Comparison of ENCODE assay signal across 8 mouse cellular contexts in the genomic region with DNA sequence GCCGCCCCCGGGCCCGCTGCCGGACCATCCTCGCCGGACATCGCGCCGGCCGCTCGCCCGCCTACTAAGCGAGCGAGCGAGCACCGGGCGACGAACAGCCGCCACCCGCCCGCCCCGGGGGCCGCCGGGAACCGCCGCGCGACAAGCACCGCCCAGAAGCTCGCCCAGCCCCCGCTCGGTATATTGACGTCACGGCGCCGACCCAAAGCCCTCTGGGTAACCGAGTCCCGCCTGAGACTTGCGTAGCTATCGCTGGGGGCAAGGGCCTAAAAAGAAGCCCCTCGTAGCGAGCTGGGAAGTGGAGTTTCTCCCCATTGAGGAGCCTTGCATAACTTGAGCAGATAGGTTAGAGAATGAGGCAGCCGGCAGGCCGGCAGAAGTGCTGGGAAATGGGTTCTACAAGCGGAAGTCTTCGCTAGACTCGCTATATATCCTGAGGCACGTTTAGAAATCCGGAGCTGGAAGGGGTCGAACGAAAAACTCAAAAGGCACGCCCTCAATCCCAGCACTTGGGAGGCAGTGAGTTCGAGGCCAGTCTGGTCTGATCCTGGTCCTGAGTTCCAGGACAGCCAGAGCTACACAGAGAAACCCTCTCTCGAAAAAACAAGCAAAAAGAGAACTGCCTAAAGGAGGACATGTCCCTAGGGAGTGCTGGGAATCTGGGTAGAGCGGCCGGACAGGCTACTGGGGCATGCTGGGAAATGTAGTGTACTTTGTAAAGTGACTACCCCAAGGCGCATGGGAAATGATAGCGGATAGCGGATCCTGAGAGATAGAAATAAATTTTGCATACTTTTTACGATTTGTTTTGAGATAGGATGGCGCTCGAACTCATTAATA. TPM values are rescaled to one million over a fixed set of nuclear protein-coding genes. Genes with fewer than 3 reads are reported as not detected.
DNase-seq lines count a peak whose midpoint lies in the region; ATAC-seq and TF ChIP-seq lines count a peak whose summit lies in the region.

TSS of gene Ppp1r12c (minus strand) at position 123 of the 840 bp plus-strand sequence.

- H3K9ac ChIP-seq in forebrain, embryonic 14.5 days (ENCODE audit: low read length) = peak within 1 kb of the TSS; percentile 97
- peak within 1 kb of the TSS; percentile 75 for H3K9ac ChIP-seq in neural tube, embryonic 15.5 days (replicated peaks)

- peak; percentile 81 for ATAC-seq in cerebellum, adult (ENCODE audit: insufficient number of reproducible peaks, low FRiP score, low TSS enrichment)
- peak; percentile 96 for ATAC-seq in forebrain, embryonic 14.5 days
- ATAC-seq in neural tube, embryonic 15.5 days (ENCODE audit: low FRiP score) = peak; percentile 94

- peak within 1 kb of the TSS; percentile 85 for H3K27ac ChIP-seq in forebrain, embryonic 14.5 days (ENCODE audit: low read depth, low read length)
- H3K27ac ChIP-seq in neural tube, embryonic 15.5 days (replicated peaks) = peak within 1 kb of the TSS; percentile 91

- intact Hi-C loops in heart, postnatal 14 days (cut with DNase I) = no loop called here

- peak within 1 kb of the TSS; percentile 92 for H3K4me3 ChIP-seq in E14TG2a.4 (replicated peaks; ENCODE audit: low read length)
- H3K4me3 ChIP-seq in forebrain, embryonic 14.5 days (ENCODE audit: low read depth, low read length) = peak within 1 kb of the TSS; percentile 89
- H3K4me3 ChIP-seq in neural tube, embryonic 15.5 days (replicated peaks) = peak within 1 kb of the TSS; percentile 64

- H3K36me3 ChIP-seq in E14TG2a.4 (ENCODE audit: insufficient read depth, low read length) = peaks cover 31% of the 10 kb centered on the region
- peaks cover 9% of the 10 kb centered on the region for H3K36me3 ChIP-seq in forebrain, embryonic 14.5 days (ENCODE audit: control insufficient read depth, insufficient read depth, low read length)
- peaks cover 9% of the 10 kb centered on the region; the same call in 1 of the 2 replicates for H3K36me3 ChIP-seq in neural tube, embryonic 15.5 days

- H3K9me3 ChIP-seq in E14TG2a.4 (ENCODE audit: low read length) = no peaks in the 10 kb centered on the region
- H3K9me3 ChIP-seq in forebrain, embryonic 14.5 days (replicated peaks; ENCODE audit: control insufficient read depth, low read length) = no peaks in the 10 kb centered on the region
- H3K9me3 ChIP-seq in neural tube, embryonic 15.5 days (replicated peaks) = no peaks in the 10 kb centered on the region

- H3K4me2 ChIP-seq in forebrain, embryonic 14.5 days (ENCODE audit: low read length) = peak within 1 kb of the TSS; percentile 92
- peak within 1 kb of the TSS; percentile 72 for H3K4me2 ChIP-seq in neural tube, embryonic 15.5 days

- peak; percentile 97 for DNase-seq in forebrain, embryonic 14.5 days (ENCODE audit: low spot score)
- peak; percentile 96 to 97 for DNase-seq in heart, postnatal 14 days
- peak; percentile 95 for DNase-seq in layer of hippocampus, adult 11-12 months (ENCODE audit: low spot score)
- peak; percentile 95 for DNase-seq in lung, adult 18-20 months
- peak; percentile 95 for DNase-seq in testis, postnatal 14 days (ENCODE audit: low spot score)

- WGBS in forebrain, embryonic 14.5 days = under 1% methylated on average over 62 of the region's 62 CpGs
- WGBS in neural tube, embryonic 15.5 days = under 1% methylated on average over 56 of the region's 62 CpGs

- H3K4me1 ChIP-seq in E14TG2a.4 (replicated peaks; ENCODE audit: low read depth, low read length) = peaks cover 58% of the 10 kb centered on the region
- peaks cover 30% of the 10 kb centered on the region for H3K4me1 ChIP-seq in forebrain, embryonic 14.5 days (ENCODE audit: control insufficient read depth, insufficient read depth, low read length)
- H3K4me1 ChIP-seq in neural tube, embryonic 15.5 days = peaks cover 45% of the 10 kb centered on the region

- peaks cover 3% of the 10 kb centered on the region; the same call in 1 of the 2 replicates for H3K27me3 ChIP-seq in E14TG2a.4 (ENCODE audit: insufficient read depth, low read length)
- no peaks in the 10 kb centered on the region for H3K27me3 ChIP-seq in forebrain, embryonic 14.5 days (replicated peaks; ENCODE audit: control insufficient read depth, insufficient read depth, low read length)
- H3K27me3 ChIP-seq in neural tube, embryonic 15.5 days (replicated peaks) = no peaks in the 10 kb centered on the region

- no peak for TF ChIP-seq CTCF in E14TG2a.4 (conservative IDR thresholded peaks at IDR 0.05; ENCODE audit: low read length)

RNA-seq across cellular contexts. Expression of gene Ppp1r12c, which starts in this region (rescaled TPM):
- 29.4 and 32.1 TPM in 2 replicates for polyA plus RNA-seq in forebrain, embryonic 14.5 days (2014; fragmentation: Nextera tagmentation; extraction: Ambion mirVana)
- total RNA-seq in heart, postnatal 14 days (2021) = 10 to 100 TPM; 76.0 to 82.1 TPM
- 38.8 and 44.6 TPM in 2 replicates for polyA plus RNA-seq in neural tube, embryonic 15.5 days (2015; fragmentation: Nextera tagmentation; extraction: Ambion mirVana)

Comparison
In these comparisons a context has a peak if more than half of its experiments do, and no peak if none do; other contexts are left out.
1. Peak in every context shown above with its lines: DNase-seq, ATAC-seq, H3K4me3 ChIP-seq and H3K27ac ChIP-seq.